Mouse (Mus musculus) limb, embryonic 14.5 days (tissue): ENCODE results near the gene Krt14. TPM values are rescaled to one million over a fixed set of nuclear protein-coding genes. Genes with fewer than 3 reads are reported as not detected.
A peak's percentile ranks its signal among the peaks of the same experiment; 100 is the strongest.

ENCODE experiments used
- ATAC-seq: fragments of 200-750 bp; cut with Nextera tagmentation; 2 replicates; pipeline ENCODE4 v1.8.0; 2017; ENCODE audit warnings: low read depth, moderate number of reproducible peaks, moderate TSS enrichment; ENCODE audit not compliant: low FRiP score
- DNase-seq: peaks from one replicate; pipeline ENCODE4 v3.0.0-alpha.2; 2015; ENCODE audit warnings: low spot score
- H3K27ac ChIP-seq: fragments of 300-500 bp; sonication (generic); replicated peaks from 2 replicates; pipeline ENCODE4 v1.5.1; 2014; ENCODE audit warnings: low read depth, mild to moderate bottlenecking, low read length, moderate library complexity, mixed read lengths
- H3K27me3 ChIP-seq: fragments of 300-500 bp; sonication (generic); 2 replicates; pipeline ENCODE4 v1.6.1; 2014; ENCODE audit warnings: low read length, mixed read lengths; ENCODE audit not compliant: control insufficient read depth, insufficient read depth
- H3K36me3 ChIP-seq: fragments of 300-500 bp; sonication (generic); 2 replicates; pipeline ENCODE4 v1.6.1; 2014; ENCODE audit warnings: mild to moderate bottlenecking, low read length, moderate library complexity, mixed read lengths; ENCODE audit not compliant: control insufficient read depth, insufficient read depth
- H3K4me1 ChIP-seq: fragments of 300-500 bp; sonication (generic); 2 replicates; pipeline ENCODE4 v1.6.1; 2014; ENCODE audit warnings: antibody characterized with exemption, low read length, mixed read lengths; ENCODE audit not compliant: control insufficient read depth, insufficient read depth
- H3K4me2 ChIP-seq: fragments of 300-500 bp; sonication (generic); replicated peaks from 2 replicates; pipeline ENCODE4 v1.6.1; 2014; ENCODE audit warnings: low read depth, mild to moderate bottlenecking, low read length, moderate library complexity; ENCODE audit not compliant: severe bottlenecking
- H3K4me3 ChIP-seq: fragments of 300-500 bp; sonication (generic); replicated peaks from 2 replicates; pipeline ENCODE4 v1.5.1; 2014; ENCODE audit warnings: low read length
- H3K9ac ChIP-seq: fragments of 300-500 bp; sonication (generic); 2 replicates; pipeline ENCODE4 v1.6.1; 2014; ENCODE audit warnings: mild to moderate bottlenecking, low read depth, low read length, moderate library complexity; ENCODE audit not compliant: severe bottlenecking
- H3K9me3 ChIP-seq: fragments of 300-500 bp; sonication (generic); 2 replicates; pipeline ENCODE4 v1.6.1; 2016; ENCODE audit warnings: low read length; ENCODE audit not compliant: control insufficient read depth
- POLR2A ChIP-seq: fragments of 200-500 bp; IDR thresholded peaks from 2 replicates; pipeline ENCODE4 v1.8.0; 2012; ENCODE audit warnings: inconsistent platforms, mild to moderate bottlenecking, moderate library complexity, borderline replicate concordance; ENCODE audit not compliant: insufficient read depth, insufficient read length; ENCODE audit errors: extremely low read depth
- WGBS: fragments of 180-500 bp; shearing (Covaris S2); extraction: QIAGEN DNeasy Blood & Tissue Kit; methylation state at CpG from one replicate; pipeline ENCODE4 v1.1.7; 2014; 5-methylcytosine and 5-hydroxymethylcytosine counted together
- polyA plus RNA-seq, 2 experiments: library from polyadenylated mRNA; depleted of rRNA in 1 of 2; stranded (reverse) in 1 of 2; unstranded in 1 of 2; fragments of >200 nt; fragmentation: Nextera tagmentation in 1 of 2; extraction: Ambion mirVana in 1 of 2; gene quantifications; 2 replicates each; pipeline versions ENCODE4 v1.2.1 to v1.2.3; 2012 to 2014

Gene Krt14
- polyA plus RNA-seq, 2 experiments, result 293 to 495 TPM

- no peak for DNase-seq
- WGBS, result 89% methylated on average over 5 of the region's 5 CpGs
- no peaks in the 10 kb centered on the region for H3K36me3 ChIP-seq
Measured at GRCm38 (mm10) chr11:100178307-100178706, 29.0 kb downstream of the Krt14 start.

DNA sequence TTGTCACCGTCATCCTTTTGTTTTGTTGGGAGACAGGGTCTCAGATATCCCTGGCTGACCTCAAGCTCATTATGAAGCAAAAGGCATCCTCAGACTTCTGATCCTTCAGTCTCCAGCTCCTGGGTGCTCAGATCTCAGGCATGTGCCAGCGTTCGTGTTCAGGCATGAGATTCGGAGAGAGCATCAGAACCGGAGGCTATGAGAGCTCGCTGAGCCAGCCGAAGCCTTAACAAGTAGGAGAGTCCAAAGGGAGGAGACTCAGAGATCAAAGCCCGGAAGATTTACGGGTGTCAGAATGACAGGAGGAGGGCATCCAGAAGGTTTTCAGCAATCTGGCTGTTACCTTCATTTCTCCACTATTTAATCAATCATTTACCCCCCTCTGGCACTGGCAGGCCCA is 30.6 kb downstream of the Krt14 start:
- no peak for ATAC-seq
- no peak for TF ChIP-seq POLR2A
- Histone ChIP-seq H3K36me3 (no peaks in the 10 kb centered on the region), H3K4me2 (no peak overlapping the region), H3K27me3 (no peaks in the 10 kb centered on the region), H3K4me3 (no peak overlapping the region), H3K9ac (no peak overlapping the region), H3K27ac (no peak overlapping the region), H3K4me1 (no peaks in the 10 kb centered on the region), H3K9me3 (no peaks in the 10 kb centered on the region)
- peak; percentile 53 for DNase-seq
- 41% methylated on average over 9 of the region's 9 CpGs for WGBS

More at GRCm38 (mm10) chr11:100178307-100178706, 29.0 kb downstream of the Krt14 start:
- H3K9ac ChIP-seq, result no peak overlapping the region
- TF ChIP-seq POLR2A, result no peak
- no peaks in the 10 kb centered on the region for H3K27me3 ChIP-seq
- H3K4me3 ChIP-seq, result no peak overlapping the region
- H3K9me3 ChIP-seq, result no peaks in the 10 kb centered on the region
- H3K27ac ChIP-seq, result no peak overlapping the region
- H3K4me2 ChIP-seq, result no peak overlapping the region
- H3K4me1 ChIP-seq, result no peaks in the 10 kb centered on the region
- no peak for ATAC-seq

DNA sequence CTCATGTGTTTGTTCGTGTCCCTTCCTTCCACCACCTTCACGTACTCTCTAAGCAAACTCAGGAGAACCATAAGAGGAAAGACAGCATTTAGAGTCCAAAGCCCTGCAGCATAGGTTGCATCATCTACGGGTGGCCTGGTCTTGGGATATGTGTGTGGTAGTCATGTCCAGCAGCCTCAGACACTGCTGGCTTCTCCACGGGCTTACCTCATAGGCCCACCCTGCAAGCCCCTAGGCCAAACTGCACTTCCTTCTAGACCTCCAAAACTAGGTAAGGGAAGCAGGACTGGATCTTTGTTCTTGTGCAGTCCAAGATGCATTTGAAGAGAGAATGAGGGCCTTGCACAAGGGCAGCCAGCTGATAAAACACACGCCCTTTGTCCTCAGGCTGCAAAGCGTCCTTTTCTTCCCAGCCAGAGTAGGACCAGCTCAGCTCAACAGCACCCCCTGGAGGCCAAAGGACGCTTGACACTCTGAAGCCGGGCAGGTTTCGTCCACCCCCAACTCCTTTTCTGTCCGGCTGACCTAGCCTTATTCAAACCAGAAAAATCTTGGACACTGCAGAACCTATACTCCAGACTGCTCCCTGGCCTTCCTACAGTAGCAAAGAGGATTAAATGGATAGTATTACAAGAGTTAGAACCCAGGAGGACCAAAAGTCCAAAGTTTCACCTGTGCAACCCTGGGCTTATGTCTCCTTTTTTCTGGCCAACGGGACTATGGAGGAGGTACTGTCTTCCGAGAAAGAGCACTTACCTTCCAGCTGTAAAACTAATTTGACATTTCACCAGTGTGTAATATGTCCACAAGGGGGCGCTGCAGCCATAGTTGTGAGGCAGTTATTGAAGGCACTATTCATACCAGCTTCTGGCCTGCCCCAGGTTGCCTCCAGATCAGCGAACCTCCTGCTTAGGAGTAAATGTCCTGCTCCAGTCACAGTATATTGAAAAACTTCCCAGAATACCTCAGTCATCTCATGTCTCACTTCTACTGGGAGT is 38.3 kb downstream of the Krt14 start:
- peak; percentile 70 for DNase-seq
- Histone ChIP-seq H3K4me3 (no peak overlapping the region), H3K36me3 (no peaks in the 10 kb centered on the region), H3K27me3 (no peaks in the 10 kb centered on the region), H3K27ac (no peak overlapping the region), H3K9me3 (no peaks in the 10 kb centered on the region), H3K4me1 (no peaks in the 10 kb centered on the region), H3K9ac (no peak overlapping the region), H3K4me2 (no peak overlapping the region)
- TF ChIP-seq POLR2A, result no peak
- WGBS, result 29% methylated on average over 14 of the region's 14 CpGs
- ATAC-seq, result no peak

GRCm38 (mm10) chr11:100168071-100168470 is 39.3 kb downstream of the Krt14 start:
- Histone ChIP-seq H3K4me1 (no peaks in the 10 kb centered on the region), H3K4me3 (no peak overlapping the region), H3K27me3 (no peaks in the 10 kb centered on the region), H3K9ac (no peak overlapping the region), H3K9me3 (no peaks in the 10 kb centered on the region), H3K4me2 (no peak overlapping the region), H3K36me3 (no peaks in the 10 kb centered on the region), H3K27ac (no peak overlapping the region)
- ATAC-seq (no peak), DNase-seq (no peak)
- WGBS, result 67% methylated on average over 8 of the region's 8 CpGs
- TF ChIP-seq POLR2A, result no peak

DNA sequence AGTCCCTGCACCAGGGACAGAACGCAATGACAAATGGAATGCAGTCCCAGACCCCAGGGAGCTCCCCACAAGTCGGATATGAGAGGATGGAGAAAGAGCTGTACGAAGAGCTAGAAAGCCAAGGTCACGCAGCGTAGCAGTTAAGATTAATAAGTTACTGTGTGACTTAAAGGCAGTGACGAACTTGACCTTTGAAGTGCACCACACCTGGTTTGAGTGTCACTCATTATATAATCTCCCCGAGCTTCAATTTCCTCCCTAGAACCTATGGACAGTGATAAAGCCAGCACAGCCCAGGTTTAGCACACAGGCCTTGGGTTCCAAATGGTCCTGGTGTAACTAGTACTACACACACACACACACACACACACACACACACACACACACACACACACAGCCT is 43.0 kb downstream of the Krt14 start:
- Histone ChIP-seq H3K4me1 (no peaks in the 10 kb centered on the region), H3K27me3 (no peaks in the 10 kb centered on the region), H3K9ac (no peak overlapping the region), H3K27ac (no peak overlapping the region), H3K36me3 (no peaks in the 10 kb centered on the region), H3K4me2 (no peak overlapping the region), H3K4me3 (no peak overlapping the region), H3K9me3 (no peaks in the 10 kb centered on the region)
- no peak for DNase-seq
- ATAC-seq, result no peak
- 35% methylated on average over 7 of the region's 7 CpGs for WGBS
- no peak for TF ChIP-seq POLR2A
